Mouse (Mus musculus) heart, embryonic 12.5 days (tissue): ENCODE results near the gene Snx29. TPM values are rescaled to one million over a fixed set of nuclear protein-coding genes. Genes with fewer than 3 reads are reported as not detected.

Source experiments
- ATAC-seq: fragments of 200-750 bp; cut with Nextera tagmentation; 2 replicates; pipeline ENCODE4 v1.8.0; 2017; ENCODE audit warnings: moderate TSS enrichment, moderate library complexity; ENCODE audit not compliant: insufficient number of reproducible peaks, low FRiP score
- H3K27ac ChIP-seq: fragments of 300-500 bp; sonication (generic); 2 replicates; pipeline ENCODE4 v1.5.1; 2016; ENCODE audit warnings: mild to moderate bottlenecking, moderate library complexity; ENCODE audit not compliant: poor library complexity, severe bottlenecking
- H3K27me3 ChIP-seq: fragments of 300-500 bp; sonication (generic); replicated peaks from 2 replicates; pipeline ENCODE4 v1.6.1; 2016; ENCODE audit warnings: mild to moderate bottlenecking, moderate library complexity
- H3K36me3 ChIP-seq: fragments of 300-500 bp; sonication (generic); 2 replicates; pipeline ENCODE4 v1.6.1; 2016; ENCODE audit warnings: mild to moderate bottlenecking, moderate library complexity
- H3K4me1 ChIP-seq: fragments of 300-500 bp; sonication (generic); replicated peaks from 2 replicates; pipeline ENCODE4 v1.6.1; 2016; ENCODE audit warnings: mild to moderate bottlenecking
- H3K4me2 ChIP-seq: fragments of 300-500 bp; sonication (generic); 2 replicates; pipeline ENCODE4 v1.6.1; 2016; ENCODE audit warnings: mild to moderate bottlenecking, moderate library complexity
- H3K4me3 ChIP-seq: fragments of 300-500 bp; sonication (generic); 2 replicates; pipeline ENCODE4 v1.5.1; 2016; ENCODE audit warnings: mild to moderate bottlenecking
- H3K9ac ChIP-seq: fragments of 300-500 bp; sonication (generic); 2 replicates; pipeline ENCODE4 v1.6.1; 2016; ENCODE audit warnings: mild to moderate bottlenecking, moderate library complexity
- H3K9me3 ChIP-seq: fragments of 300-500 bp; sonication (generic); replicated peaks from 2 replicates; pipeline ENCODE4 v1.6.1; 2016; ENCODE audit warnings: mild to moderate bottlenecking, moderate library complexity
- WGBS: fragments of 180-500 bp; shearing (Covaris S2); methylation state at CpG from one replicate; pipeline ENCODE4 v1.1.7; 2016; 5-methylcytosine and 5-hydroxymethylcytosine counted together
- polyA plus RNA-seq: library from polyadenylated mRNA; unstranded; fragments of >200 nt; fragmentation: Nextera tagmentation; extraction: Ambion mirVana; gene quantifications from 2 replicates; pipeline ENCODE4 v1.2.1, GENCODE M21; 2016

Snx29 gene
- polyA plus RNA-seq, 1 experiment from 2014 or later, result 6.7 TPM

GRCm38 (mm10) chr16:11645668-11646067, 323.0 kb downstream of the Snx29 start:
- Histone ChIP-seq H3K9ac (no peak overlapping the region), H3K36me3 (no peaks in the 10 kb centered on the region), H3K27ac (no peak overlapping the region), H3K4me2 (no peak overlapping the region), H3K4me1 (peaks cover 8% of the 10 kb centered on the region), H3K4me3 (no peak overlapping the region), H3K27me3 (no peaks in the 10 kb centered on the region), H3K9me3 (no peaks in the 10 kb centered on the region)
- 39% methylated on average over 4 of the region's 4 CpGs for WGBS
- peak; percentile 48; the same call in 1 of the 2 replicates for ATAC-seq

- ATAC-seq, result no peak
- H3K4me1 ChIP-seq, result peaks cover 10% of the 10 kb centered on the region
- no peak overlapping the region for H3K4me3 ChIP-seq
- WGBS, result 72% methylated on average over 4 of the region's 4 CpGs
- no peak overlapping the region for H3K9ac ChIP-seq
- H3K27me3 ChIP-seq, result no peaks in the 10 kb centered on the region
- H3K9me3 ChIP-seq, result no peaks in the 10 kb centered on the region
- no peaks in the 10 kb centered on the region for H3K36me3 ChIP-seq
- no peak overlapping the region for H3K4me2 ChIP-seq
- no peak overlapping the region for H3K27ac ChIP-seq
Observed at GRCm38 (mm10) chr16:11646745-11647289, 324.1 kb downstream of the Snx29 start.

- WGBS, result 71% methylated on average over 1 of the region's 1 CpGs
- no peak for ATAC-seq
Observed at GRCm38 (mm10) chr16:11648169-11648688, 325.5 kb downstream of the Snx29 start.

GRCm38 (mm10) chr16:11652686-11653366, 330.1 kb downstream of the Snx29 start:
- 68% methylated on average over 2 of the region's 2 CpGs for WGBS
- Histone ChIP-seq H3K4me2 (no peak overlapping the region), H3K36me3 (no peaks in the 10 kb centered on the region), H3K9me3 (no peaks in the 10 kb centered on the region), H3K4me1 (peaks cover 10% of the 10 kb centered on the region; the same call in 1 of the 2 replicates), H3K4me3 (no peak overlapping the region), H3K9ac (no peak overlapping the region), H3K27me3 (no peaks in the 10 kb centered on the region), H3K27ac (no peak overlapping the region)
- no peak for ATAC-seq

More at GRCm38 (mm10) chr16:11648169-11648688, 325.5 kb downstream of the Snx29 start:
- Histone ChIP-seq H3K4me2 (no peak overlapping the region), H3K9me3 (no peaks in the 10 kb centered on the region), H3K4me1 (peaks cover 9% of the 10 kb centered on the region), H3K36me3 (no peaks in the 10 kb centered on the region), H3K27me3 (no peaks in the 10 kb centered on the region), H3K9ac (no peak overlapping the region), H3K27ac (no peak overlapping the region), H3K4me3 (no peak overlapping the region)

- WGBS, result 81% methylated on average over 3 of the region's 3 CpGs
- H3K9ac ChIP-seq, result no peak overlapping the region
- no peak overlapping the region for H3K4me3 ChIP-seq
- no peak for ATAC-seq
- no peaks in the 10 kb centered on the region for H3K36me3 ChIP-seq
- H3K9me3 ChIP-seq, result no peaks in the 10 kb centered on the region
- no peak overlapping the region for H3K4me2 ChIP-seq
- H3K4me1 ChIP-seq, result peaks cover 6% of the 10 kb centered on the region; the same call in 1 of the 2 replicates
- H3K27ac ChIP-seq, result no peak overlapping the region
- H3K27me3 ChIP-seq, result no peaks in the 10 kb centered on the region
Observed at GRCm38 (mm10) chr16:11655893-11656292, 333.2 kb downstream of the Snx29 start.

GRCm38 (mm10) chr16:11657111-11657510, 334.4 kb downstream of the Snx29 start:
- Histone ChIP-seq H3K4me3 (no peak overlapping the region), H3K4me1 (peaks cover 6% of the 10 kb centered on the region; the same call in 1 of the 2 replicates), H3K27me3 (no peaks in the 10 kb centered on the region), H3K4me2 (no peak overlapping the region), H3K9me3 (no peaks in the 10 kb centered on the region), H3K27ac (no peak overlapping the region), H3K9ac (no peak overlapping the region), H3K36me3 (no peaks in the 10 kb centered on the region)
- WGBS, result 40% methylated on average over 1 of the region's 1 CpGs
- no peak for ATAC-seq

GRCm38 (mm10) chr16:11659111-11659720, 336.5 kb downstream of the Snx29 start:
- H3K4me2 ChIP-seq, result no peak overlapping the region
- no peak overlapping the region for H3K27ac ChIP-seq
- peaks cover 6% of the 10 kb centered on the region; the same call in 1 of the 2 replicates for H3K4me1 ChIP-seq
- no peaks in the 10 kb centered on the region for H3K9me3 ChIP-seq
- no peak overlapping the region for H3K9ac ChIP-seq
- no peak overlapping the region for H3K4me3 ChIP-seq
- ATAC-seq, result no peak
- H3K27me3 ChIP-seq, result no peaks in the 10 kb centered on the region
- 78% methylated on average over 6 of the region's 6 CpGs for WGBS
- no peaks in the 10 kb centered on the region for H3K36me3 ChIP-seq

- no peak overlapping the region for H3K27ac ChIP-seq
- WGBS, result 77% methylated on average over 13 of the region's 13 CpGs
- H3K36me3 ChIP-seq, result no peaks in the 10 kb centered on the region
- no peak overlapping the region for H3K9ac ChIP-seq
- no peaks in the 10 kb centered on the region for H3K9me3 ChIP-seq
- H3K4me3 ChIP-seq, result no peak overlapping the region
- no peak for ATAC-seq
- no peak overlapping the region for H3K4me2 ChIP-seq
- no peaks in the 10 kb centered on the region for H3K4me1 ChIP-seq
- H3K27me3 ChIP-seq, result no peaks in the 10 kb centered on the region
Observed at GRCm38 (mm10) chr16:11664896-11665705, 342.4 kb downstream of the Snx29 start.

GRCm38 (mm10) chr16:11665869-11666268, 343.2 kb downstream of the Snx29 start:
- no peak overlapping the region for H3K4me3 ChIP-seq
- peaks cover 3% of the 10 kb centered on the region for H3K4me1 ChIP-seq
- H3K27me3 ChIP-seq, result no peaks in the 10 kb centered on the region
- H3K4me2 ChIP-seq, result no peak overlapping the region
- no peak overlapping the region for H3K9ac ChIP-seq
- no peak for ATAC-seq
- no peaks in the 10 kb centered on the region for H3K9me3 ChIP-seq
- WGBS, result 82% methylated on average over 6 of the region's 6 CpGs
- H3K36me3 ChIP-seq, result no peaks in the 10 kb centered on the region
- no peak overlapping the region for H3K27ac ChIP-seq

- no peaks in the 10 kb centered on the region for H3K36me3 ChIP-seq
- no peak overlapping the region for H3K4me3 ChIP-seq
- peaks cover 7% of the 10 kb centered on the region for H3K4me1 ChIP-seq
- WGBS, result 66% methylated on average over 1 of the region's 1 CpGs
- H3K9ac ChIP-seq, result no peak overlapping the region
- H3K27ac ChIP-seq, result no peak overlapping the region
- no peak for ATAC-seq
- no peaks in the 10 kb centered on the region for H3K9me3 ChIP-seq
- no peak overlapping the region for H3K4me2 ChIP-seq
- no peaks in the 10 kb centered on the region for H3K27me3 ChIP-seq
Observed at GRCm38 (mm10) chr16:11668375-11668774, 345.7 kb downstream of the Snx29 start.

GRCm38 (mm10) chr16:11668878-11669277, 346.2 kb downstream of the Snx29 start:
- Histone ChIP-seq H3K9me3 (no peaks in the 10 kb centered on the region), H3K4me3 (no peak overlapping the region), H3K9ac (no peak overlapping the region), H3K27ac (no peak overlapping the region), H3K4me2 (no peak overlapping the region), H3K36me3 (no peaks in the 10 kb centered on the region), H3K4me1 (peaks cover 7% of the 10 kb centered on the region), H3K27me3 (no peaks in the 10 kb centered on the region)
- ATAC-seq, result no peak
- WGBS, result 82% methylated on average over 1 of the region's 1 CpGs
